Mouse (Mus musculus): ENCODE results near the gene Zfyve19.
A peak's percentile ranks its signal among the peaks of the same experiment; 100 is the strongest.

DNA sequence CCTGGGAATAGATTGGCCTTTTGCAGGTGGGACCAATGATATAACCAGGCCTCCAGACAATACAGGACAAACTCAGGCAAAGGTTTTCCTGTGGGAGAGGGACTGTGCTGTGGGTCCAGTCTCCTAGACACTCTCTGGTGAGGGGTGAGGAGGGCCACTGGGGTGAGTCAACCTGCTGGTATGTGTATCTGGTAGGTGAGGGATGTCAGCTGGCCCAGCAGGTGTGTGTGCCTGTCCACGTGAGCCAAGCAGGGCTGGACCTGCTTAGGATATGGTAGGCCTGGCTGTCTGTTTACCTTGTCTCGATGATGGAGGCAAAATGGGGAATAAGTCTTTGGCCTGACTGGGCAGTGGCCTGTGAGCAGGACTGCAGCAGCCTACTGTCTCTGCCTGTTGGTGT, 30.3 kb downstream of the Zfyve19 start:
- TF ChIP-seq CTCF (IDR thresholded peaks at IDR 0.05; ENCODE audit: extremely low read depth, insufficient read length, insufficient replicate concordance, low read depth, low read length) (no peak), POLR2A (IDR thresholded peaks at IDR 0.05; ENCODE audit: low read depth, low read length) (peak; percentile 71)

Measured in small intestine, adult 2 months (tissue).